Mouse (Mus musculus) forebrain, embryonic 13.5 days (tissue): ENCODE measurements around the gene Tspoap1. TPM values are rescaled to one million over a fixed set of nuclear protein-coding genes. Genes with fewer than 3 reads are reported as not detected.

ENCODE experiments used
- ATAC-seq: fragments of 200-750 bp; cut with Nextera tagmentation; 2 replicates; pipeline ENCODE4 v1.8.0; 2017
- H3K27ac ChIP-seq: fragments of 300-500 bp; sonication (generic); 2 replicates; pipeline ENCODE4 v1.5.1; 2015; ENCODE audit warnings: inconsistent platforms, mild to moderate bottlenecking, moderate library complexity
- H3K27me3 ChIP-seq: fragments of 300-500 bp; sonication (generic); 2 replicates; pipeline ENCODE4 v1.6.1; 2015; ENCODE audit warnings: mild to moderate bottlenecking, inconsistent platforms
- H3K36me3 ChIP-seq: fragments of 300-500 bp; sonication (generic); 2 replicates; pipeline ENCODE4 v1.6.1; 2015; ENCODE audit warnings: mild to moderate bottlenecking, inconsistent platforms; ENCODE audit not compliant: poor library complexity, severe bottlenecking
- H3K4me1 ChIP-seq: fragments of 300-500 bp; sonication (generic); 2 replicates; pipeline ENCODE4 v1.6.1; 2015; ENCODE audit warnings: inconsistent platforms
- H3K4me2 ChIP-seq: fragments of 300-500 bp; sonication (generic); 2 replicates; pipeline ENCODE4 v1.6.1; 2015; ENCODE audit warnings: inconsistent platforms, mild to moderate bottlenecking, moderate library complexity
- H3K4me3 ChIP-seq: fragments of 300-500 bp; sonication (generic); 2 replicates; pipeline ENCODE4 v1.5.1; 2015; ENCODE audit warnings: mild to moderate bottlenecking, inconsistent platforms
- H3K9ac ChIP-seq: fragments of 300-500 bp; sonication (generic); 2 replicates; pipeline ENCODE4 v1.6.1; 2015; ENCODE audit warnings: mild to moderate bottlenecking, inconsistent platforms
- H3K9me3 ChIP-seq: fragments of 300-500 bp; sonication (generic); replicated peaks from 2 replicates; pipeline ENCODE4 v1.6.1; 2016; ENCODE audit warnings: inconsistent platforms
- WGBS: fragments of 180-500 bp; shearing (Covaris S2); methylation state at CpG from one replicate; pipeline ENCODE4 v1.1.7; 2015; 5-methylcytosine and 5-hydroxymethylcytosine counted together
- polyA plus RNA-seq: library from polyadenylated mRNA; unstranded; fragments of >200 nt; fragmentation: Nextera tagmentation; extraction: Ambion mirVana; gene quantifications from 2 replicates; pipeline ENCODE4 v1.2.1, GENCODE M21; 2015

Tspoap1 gene
- polyA plus RNA-seq, 1 experiment from 2014 or later, result 20.7 TPM

DNA sequence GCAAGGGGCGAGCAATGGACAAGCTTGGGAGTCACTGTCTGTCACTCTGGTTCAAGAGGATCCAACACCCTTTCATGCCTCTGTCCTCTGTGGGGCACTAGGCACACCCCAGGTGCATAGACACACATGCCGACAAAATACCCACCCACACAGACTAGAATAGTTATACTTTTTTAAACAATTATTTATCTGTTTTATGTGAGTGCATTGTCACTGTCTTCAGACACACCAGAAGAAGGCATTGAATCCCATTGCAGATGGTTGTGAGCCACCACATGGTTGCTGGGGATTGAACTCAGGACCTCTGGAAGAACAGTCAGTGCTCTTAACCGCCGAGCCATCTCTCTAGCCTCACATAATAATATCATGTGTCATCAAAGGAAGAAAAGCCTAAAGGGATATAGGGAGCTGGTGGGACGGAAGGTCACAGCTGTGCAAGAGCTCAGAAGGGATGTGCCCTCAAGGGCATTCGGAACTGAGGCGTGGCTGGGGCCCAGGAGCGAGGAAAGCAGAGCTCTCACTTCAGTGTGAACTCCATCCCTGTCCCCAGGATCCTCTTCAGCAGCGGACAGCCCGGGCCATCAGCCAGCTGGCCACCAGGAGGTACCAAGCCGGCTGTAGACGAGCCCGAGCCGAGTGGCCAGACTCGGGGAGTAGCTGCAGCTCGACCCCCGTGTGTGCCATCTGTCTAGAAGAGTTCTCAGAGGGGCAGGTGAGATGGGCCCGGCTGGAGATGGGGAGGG, 31.3 kb upstream of the Tspoap1 start:
- Histone ChIP-seq H3K36me3 (no peaks in the 10 kb centered on the region), H3K4me3 (no peak overlapping the region), H3K9ac (no peak overlapping the region), H3K9me3 (no peaks in the 10 kb centered on the region), H3K4me2 (no peak overlapping the region), H3K27ac (no peak overlapping the region), H3K27me3 (0 out of 2 replicates have a peak, but pooled peaks cover 2% of the 10 kb centered on the region), H3K4me1 (peaks cover 21% of the 10 kb centered on the region)
- ATAC-seq, result no peak
- WGBS, result 84% methylated on average over 18 of the region's 18 CpGs

DNA sequence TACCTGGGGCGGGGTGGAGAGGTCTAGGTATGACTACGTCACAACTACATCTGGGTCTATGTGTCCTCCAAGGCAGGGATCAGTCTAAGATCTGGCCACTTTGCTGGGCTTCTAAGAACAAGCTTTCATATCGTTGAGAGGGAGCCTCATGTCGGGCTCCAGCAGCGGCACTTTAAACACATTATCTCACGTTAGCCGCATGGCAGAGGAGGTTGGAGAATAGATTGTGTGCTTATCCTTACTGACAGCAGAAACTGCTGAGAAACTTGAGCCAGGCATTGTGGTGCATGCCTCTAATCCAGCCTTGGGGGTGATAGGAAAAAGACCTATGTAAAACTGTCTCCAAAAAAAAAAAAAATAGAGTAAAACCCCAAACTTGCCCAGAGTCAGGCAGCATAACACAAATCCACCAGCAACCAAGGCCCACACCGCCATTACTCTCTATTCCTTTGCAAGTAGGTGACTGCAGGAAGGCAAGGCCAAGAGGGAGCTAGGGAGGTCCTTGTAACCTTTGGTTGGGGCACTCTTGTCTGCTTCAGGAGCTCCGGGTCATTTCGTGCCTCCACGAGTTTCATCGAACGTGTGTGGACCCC, 30.7 kb upstream of the Tspoap1 start:
- peaks cover 8% of the 10 kb centered on the region; the same call in 1 of the 2 replicates for H3K27me3 ChIP-seq
- no peaks in the 10 kb centered on the region for H3K9me3 ChIP-seq
- ATAC-seq, result no peak
- no peak overlapping the region for H3K4me3 ChIP-seq
- peaks cover 26% of the 10 kb centered on the region for H3K4me1 ChIP-seq
- no peaks in the 10 kb centered on the region for H3K36me3 ChIP-seq
- no peak overlapping the region for H3K4me2 ChIP-seq
- 91% methylated on average over 13 of the region's 13 CpGs for WGBS
- H3K27ac ChIP-seq, result no peak overlapping the region
- no peak overlapping the region for H3K9ac ChIP-seq

DNA sequence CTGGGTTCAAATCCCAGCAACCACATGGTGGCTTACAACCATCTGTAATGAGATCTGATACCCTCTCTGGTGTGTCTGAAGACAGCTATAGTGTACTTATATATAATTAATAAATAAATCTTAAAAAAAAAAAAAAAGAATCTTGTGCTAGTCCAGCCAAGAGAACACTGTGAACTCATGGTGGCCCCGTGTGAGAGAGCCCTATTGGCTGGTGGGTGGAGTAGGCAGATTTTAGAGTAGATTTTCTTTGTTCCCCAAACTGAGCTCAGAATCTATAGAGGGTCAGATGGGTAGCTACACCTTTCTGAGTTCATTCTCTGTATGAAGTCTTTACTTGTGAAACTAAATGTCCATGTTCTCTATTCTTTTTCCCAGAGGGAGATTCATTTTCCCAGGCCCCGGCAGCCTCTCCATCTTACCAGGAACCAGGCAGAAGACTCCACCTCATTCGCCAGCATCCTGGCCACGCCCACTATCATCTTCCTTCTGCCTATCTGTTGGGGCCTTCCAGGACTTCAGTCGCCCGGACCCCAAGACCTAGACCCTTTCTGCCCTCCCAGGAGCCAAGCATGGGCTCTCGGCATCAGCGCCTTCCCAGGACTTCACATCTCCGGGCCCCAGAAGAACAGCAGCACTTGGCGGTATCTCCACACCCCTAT, 29.6 kb upstream of the Tspoap1 start:
- ATAC-seq, result no peak
- Histone ChIP-seq H3K4me1 (peaks cover 23% of the 10 kb centered on the region), H3K4me3 (no peak overlapping the region), H3K9me3 (no peaks in the 10 kb centered on the region), H3K27me3 (peaks cover 14% of the 10 kb centered on the region), H3K27ac (no peak overlapping the region), H3K36me3 (no peaks in the 10 kb centered on the region), H3K9ac (no peak overlapping the region), H3K4me2 (no peak overlapping the region)
- WGBS, result 77% methylated on average over 10 of the region's 10 CpGs

DNA sequence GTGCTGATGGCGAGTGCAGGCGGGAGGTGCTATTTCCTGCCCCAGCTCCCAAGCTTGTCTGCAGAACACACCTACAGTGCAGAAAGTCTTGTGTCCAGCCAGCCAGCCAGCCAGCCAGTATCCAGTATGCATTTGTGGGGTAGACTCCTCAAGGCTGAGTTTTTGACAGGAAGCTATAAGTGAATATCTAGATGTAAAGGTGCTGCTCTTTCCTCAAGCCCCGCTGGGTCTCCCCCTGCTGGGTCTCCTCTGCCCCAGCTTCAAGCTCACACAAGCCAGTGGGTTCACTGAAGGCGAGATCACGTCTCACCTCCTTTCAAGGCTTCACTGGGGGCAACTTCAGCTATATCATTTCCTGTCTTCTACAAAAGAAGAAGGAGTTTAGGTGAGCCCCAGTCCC, 26.0 kb upstream of the Tspoap1 start:
- H3K27me3 ChIP-seq, result peaks cover 14% of the 10 kb centered on the region
- peak overlapping the region; percentile 17; the same call in 1 of the 2 replicates for H3K4me3 ChIP-seq
- H3K4me1 ChIP-seq, result peaks cover 31% of the 10 kb centered on the region
- peak overlapping the region; percentile 54 for H3K4me2 ChIP-seq
- 49% methylated on average over 5 of the region's 5 CpGs for WGBS
- H3K9ac ChIP-seq, result peak overlapping the region; percentile 64
- no peak for ATAC-seq
- no peak overlapping the region; the same call in 1 of the 2 replicates for H3K27ac ChIP-seq
- H3K36me3 ChIP-seq, result peaks cover 2% of the 10 kb centered on the region; the same call in 1 of the 2 replicates
- no peaks in the 10 kb centered on the region for H3K9me3 ChIP-seq

- WGBS, result 87% methylated on average over 6 of the region's 6 CpGs
- H3K27me3 ChIP-seq, result peaks cover 14% of the 10 kb centered on the region
- H3K36me3 ChIP-seq, result peaks cover 16% of the 10 kb centered on the region
- peaks cover 31% of the 10 kb centered on the region for H3K4me1 ChIP-seq
- ATAC-seq, result no peak
- H3K9ac ChIP-seq, result no peak overlapping the region
- no peaks in the 10 kb centered on the region for H3K9me3 ChIP-seq
- H3K4me3 ChIP-seq, result no peak overlapping the region
- H3K27ac ChIP-seq, result no peak overlapping the region
- H3K4me2 ChIP-seq, result peak overlapping the region; percentile 94; the same call in 1 of the 2 replicates
These were observed 24.6 kb upstream of the Tspoap1 start for GRCm38 (mm10) chr11:87735691-87736090.

DNA sequence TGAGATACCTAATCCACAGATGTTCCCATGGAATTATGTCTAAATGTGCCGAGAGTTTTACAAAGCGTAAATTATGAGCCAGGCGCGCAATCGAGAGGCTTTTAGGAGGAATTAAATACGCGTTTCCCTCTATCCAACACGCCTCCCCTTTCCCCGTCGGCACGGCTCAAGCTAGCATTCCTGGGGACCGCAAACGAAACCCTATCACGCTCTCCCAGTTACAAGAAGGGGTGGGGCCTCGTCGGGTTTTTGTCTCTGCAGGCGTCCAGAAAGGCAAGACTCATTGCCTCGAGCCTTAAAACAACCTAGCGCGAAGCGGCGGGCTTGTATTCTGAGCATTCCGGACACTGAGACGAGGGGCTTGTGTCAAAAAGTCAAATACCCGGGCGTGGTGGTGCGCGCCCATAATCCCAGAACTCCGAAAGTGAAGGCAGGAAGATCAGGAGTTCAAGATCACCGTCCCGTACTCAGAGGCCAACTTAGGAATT, 23.6 kb upstream of the Tspoap1 start:
- 1% methylated on average over 31 of the region's 31 CpGs for WGBS
- Histone ChIP-seq H3K4me2 (peak overlapping the region; percentile 94), H3K9me3 (no peaks in the 10 kb centered on the region), H3K4me3 (peak overlapping the region; percentile 70), H3K27me3 (peaks cover 14% of the 10 kb centered on the region), H3K36me3 (peaks cover 26% of the 10 kb centered on the region), H3K9ac (peak overlapping the region; percentile 68), H3K27ac (peak overlapping the region; percentile 78), H3K4me1 (peaks cover 31% of the 10 kb centered on the region)
- ATAC-seq, result peak; percentile 75

- Histone ChIP-seq H3K36me3 (peaks cover 32% of the 10 kb centered on the region), H3K4me1 (peaks cover 31% of the 10 kb centered on the region), H3K4me3 (peak within 1 kb of the TSS; percentile 70), H3K9me3 (no peaks in the 10 kb centered on the region), H3K4me2 (peak within 1 kb of the TSS; percentile 94), H3K27ac (peak within 1 kb of the TSS; percentile 78), H3K9ac (peak within 1 kb of the TSS; percentile 72), H3K27me3 (peaks cover 14% of the 10 kb centered on the region)
- whole genome bisulfite sequencing, result under 1% methylated on average over 56 of the region's 57 CpGs
- peak; percentile 93 for ATAC-seq
These were observed 23.1 kb upstream of the Tspoap1 start, which contains the start of gene Supt4a for GRCm38 (mm10) chr11:87737175-87737740. TSS of gene Supt4a (plus strand) at chr11:87737552.

- Histone ChIP-seq H3K4me3 (no peak overlapping the region), H3K36me3 (peaks cover 60% of the 10 kb centered on the region), H3K4me1 (no peaks in the 10 kb centered on the region), H3K27ac (no peak overlapping the region), H3K27me3 (0 out of 2 replicates have a peak, but pooled peaks cover 4% of the 10 kb centered on the region), H3K9ac (no peak overlapping the region), H3K4me2 (no peak overlapping the region), H3K9me3 (no peaks in the 10 kb centered on the region)
- 91% methylated on average over 3 of the region's 3 CpGs for WGBS
- no peak for ATAC-seq
These were observed 16.6 kb upstream of the Tspoap1 start for GRCm38 (mm10) chr11:87743691-87744090.

DNA sequence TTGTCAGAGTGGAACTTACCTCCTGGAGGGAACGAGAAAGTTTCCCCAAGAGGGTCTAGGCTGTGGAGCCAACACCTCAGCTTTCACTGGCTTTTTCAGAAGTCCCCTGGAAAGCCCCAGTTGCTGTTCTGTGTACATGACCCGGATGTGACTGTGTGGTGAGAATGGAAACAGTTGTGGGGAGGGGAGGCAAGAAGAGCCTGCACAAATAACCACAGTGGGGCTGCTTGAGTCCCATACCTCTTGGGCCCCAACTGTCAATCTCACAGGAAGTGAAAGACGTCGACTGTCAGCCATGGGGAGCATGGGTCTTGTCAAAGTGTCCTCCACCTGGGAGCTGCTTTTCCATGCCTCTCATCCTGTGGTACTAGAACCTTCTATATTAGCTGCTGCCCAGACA, 15.4 kb upstream of the Tspoap1 start:
- Histone ChIP-seq H3K9me3 (no peaks in the 10 kb centered on the region), H3K27me3 (0 out of 2 replicates have a peak, but pooled peaks cover 4% of the 10 kb centered on the region), H3K4me3 (no peak overlapping the region), H3K36me3 (peaks cover 52% of the 10 kb centered on the region), H3K4me2 (no peak overlapping the region), H3K27ac (no peak overlapping the region), H3K4me1 (no peaks in the 10 kb centered on the region), H3K9ac (no peak overlapping the region)
- ATAC-seq, result no peak
- 87% methylated on average over 4 of the region's 4 CpGs for WGBS

GRCm38 (mm10) chr11:87745632-87746555, 14.4 kb upstream of the Tspoap1 start:
- Histone ChIP-seq H3K9ac (no peak overlapping the region), H3K4me1 (no peaks in the 10 kb centered on the region), H3K9me3 (no peaks in the 10 kb centered on the region), H3K27ac (no peak overlapping the region), H3K27me3 (0 out of 2 replicates have a peak, but pooled peaks cover 4% of the 10 kb centered on the region), H3K36me3 (peaks cover 42% of the 10 kb centered on the region), H3K4me3 (no peak overlapping the region), H3K4me2 (no peak overlapping the region)
- ATAC-seq, result no peak
- WGBS, result 82% methylated on average over 9 of the region's 9 CpGs

DNA sequence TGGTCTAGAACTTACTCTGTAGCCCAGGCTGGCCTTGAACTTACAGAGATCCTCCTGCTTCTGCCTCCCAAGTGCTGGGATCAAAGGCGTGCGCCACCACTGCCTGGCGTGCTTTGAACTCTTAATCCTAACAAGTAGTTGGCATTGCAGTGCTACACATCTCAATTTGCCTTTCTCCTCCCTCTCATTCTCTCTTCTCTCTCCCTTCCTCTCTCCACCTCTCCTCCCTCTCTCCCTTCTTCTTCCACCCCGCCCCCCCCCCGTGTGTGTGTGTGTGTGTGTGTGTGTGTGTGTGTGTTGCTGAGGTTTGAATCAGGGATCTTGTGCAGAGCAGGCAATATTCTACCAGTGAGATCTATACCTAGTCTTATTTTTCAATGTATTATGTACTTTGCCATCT, 13.0 kb upstream of the Tspoap1 start:
- Histone ChIP-seq H3K4me2 (no peak overlapping the region), H3K9me3 (no peaks in the 10 kb centered on the region), H3K27ac (no peak overlapping the region), H3K4me3 (no peak overlapping the region), H3K27me3 (0 out of 2 replicates have a peak, but pooled peaks cover 4% of the 10 kb centered on the region), H3K9ac (no peak overlapping the region), H3K36me3 (peaks cover 28% of the 10 kb centered on the region), H3K4me1 (no peaks in the 10 kb centered on the region)
- ATAC-seq, result no peak
- WGBS, result 97% methylated on average over 4 of the region's 5 CpGs
